Mouse (Mus musculus) liver, embryonic 15.5 days (tissue): ENCODE measurements around the gene Hoxd13. TPM values are rescaled to one million over a fixed set of nuclear protein-coding genes. Genes with fewer than 3 reads are reported as not detected.

ENCODE experiments used
- ATAC-seq: fragments of 200-750 bp; cut with Nextera tagmentation; 2 replicates; pipeline ENCODE4 v1.8.0; 2017; ENCODE audit warnings: moderate number of reproducible peaks, mild to moderate bottlenecking, moderate library complexity; ENCODE audit not compliant: insufficient read depth
- H3K27ac ChIP-seq: fragments of 300-500 bp; sonication (generic); replicated peaks from 2 replicates; pipeline ENCODE4 v1.5.1; 2015; ENCODE audit warnings: mild to moderate bottlenecking, inconsistent platforms
- H3K27me3 ChIP-seq: fragments of 300-500 bp; sonication (generic); 2 replicates; pipeline ENCODE4 v1.6.1; 2015; ENCODE audit warnings: mild to moderate bottlenecking, inconsistent platforms
- H3K36me3 ChIP-seq: fragments of 300-500 bp; sonication (generic); replicated peaks from 2 replicates; pipeline ENCODE4 v1.6.1; 2015; ENCODE audit warnings: moderate library complexity, mild to moderate bottlenecking, inconsistent platforms
- H3K4me1 ChIP-seq: fragments of 300-500 bp; sonication (generic); replicated peaks from 2 replicates; pipeline ENCODE4 v1.6.1; 2015; ENCODE audit warnings: inconsistent platforms
- H3K4me2 ChIP-seq: fragments of 300-500 bp; sonication (generic); 2 replicates; pipeline ENCODE4 v1.6.1; 2015; ENCODE audit warnings: moderate library complexity, mild to moderate bottlenecking, inconsistent platforms
- H3K4me3 ChIP-seq: fragments of 300-500 bp; sonication (generic); replicated peaks from 2 replicates; pipeline ENCODE4 v1.5.1; 2015; ENCODE audit warnings: mild to moderate bottlenecking, inconsistent platforms
- H3K9ac ChIP-seq: fragments of 300-500 bp; sonication (generic); 2 replicates; pipeline ENCODE4 v1.6.1; 2015; ENCODE audit warnings: moderate library complexity, mild to moderate bottlenecking, inconsistent platforms
- H3K9me3 ChIP-seq: fragments of 300-500 bp; sonication (generic); replicated peaks from 2 replicates; pipeline ENCODE4 v1.6.1; 2016; ENCODE audit warnings: inconsistent platforms
- WGBS: fragments of 180-500 bp; shearing (Covaris S2); methylation state at CpG from one replicate; pipeline ENCODE4 v1.1.7; 2015; ENCODE audit warnings: mixed read lengths; ENCODE audit not compliant: insufficient replicate concordance; 5-methylcytosine and 5-hydroxymethylcytosine counted together
- polyA plus RNA-seq: library from polyadenylated mRNA; unstranded; fragments of >200 nt; fragmentation: Nextera tagmentation; extraction: Ambion mirVana; gene quantifications from 2 replicates; pipeline ENCODE4 v1.2.1, GENCODE M21; 2015

Hoxd13 gene
- polyA plus RNA-seq, 1 experiment from 2014 or later, result not detected

GRCm38 (mm10) chr2:74691022-74691951, 23.2 kb downstream of the Hoxd13 start, which contains the start of gene Hoxd10:
Hoxd10 (plus strand) TSS chr2:74691924.
- no peak within 1 kb of the TSS for H3K4me2 ChIP-seq
- no peaks in the 10 kb centered on the region for H3K36me3 ChIP-seq
- no peak within 1 kb of the TSS for H3K27ac ChIP-seq
- H3K27me3 ChIP-seq, result peaks cover 100% of the 10 kb centered on the region
- H3K9ac ChIP-seq, result no peak within 1 kb of the TSS
- no peak within 1 kb of the TSS for H3K4me3 ChIP-seq
- ATAC-seq, result no peak
- H3K9me3 ChIP-seq, result no peaks in the 10 kb centered on the region
- H3K4me1 ChIP-seq, result no peaks in the 10 kb centered on the region
- 2% methylated on average over 56 of the region's 56 CpGs for WGBS

GRCm38 (mm10) chr2:74691995-74692807, 24.1 kb downstream of the Hoxd13 start:
- Histone ChIP-seq H3K36me3 (no peaks in the 10 kb centered on the region), H3K27me3 (peaks cover 100% of the 10 kb centered on the region), H3K4me2 (no peak overlapping the region), H3K9me3 (no peaks in the 10 kb centered on the region), H3K9ac (no peak overlapping the region), H3K27ac (no peak overlapping the region), H3K4me1 (no peaks in the 10 kb centered on the region), H3K4me3 (no peak overlapping the region)
- WGBS, result 2% methylated on average over 35 of the region's 35 CpGs
- no peak for ATAC-seq

- WGBS, result 2% methylated on average over 20 of the region's 20 CpGs
- H3K4me3 ChIP-seq, result no peak overlapping the region
- H3K4me1 ChIP-seq, result peaks cover 5% of the 10 kb centered on the region
- H3K27ac ChIP-seq, result no peak overlapping the region
- no peak overlapping the region for H3K4me2 ChIP-seq
- H3K9ac ChIP-seq, result no peak overlapping the region
- peaks cover 100% of the 10 kb centered on the region for H3K27me3 ChIP-seq
- no peak for ATAC-seq
- H3K9me3 ChIP-seq, result no peaks in the 10 kb centered on the region
- H3K36me3 ChIP-seq, result no peaks in the 10 kb centered on the region
Measured at GRCm38 (mm10) chr2:74692808-74693431, 24.8 kb downstream of the Hoxd13 start.

DNA sequence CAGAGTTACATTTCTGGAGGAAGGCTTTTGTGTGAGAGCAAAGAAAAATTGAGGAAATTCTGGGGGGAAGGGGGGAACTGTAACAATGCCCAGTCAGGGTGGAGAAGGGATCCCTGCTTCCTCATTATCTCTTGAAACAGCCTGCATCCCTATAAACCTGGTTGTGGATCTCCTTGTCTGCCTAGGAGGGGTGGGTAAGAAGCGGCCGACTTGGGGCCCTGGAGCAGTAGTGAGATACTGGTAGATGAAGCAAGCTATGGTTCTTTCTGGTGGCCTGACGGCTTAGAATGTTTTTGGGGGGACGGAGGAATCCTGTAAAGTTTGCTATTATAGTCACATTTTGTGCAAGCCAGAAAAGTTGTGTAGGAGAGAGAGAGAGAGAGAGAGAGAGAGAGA, 25.3 kb downstream of the Hoxd13 start:
- Histone ChIP-seq H3K9me3 (no peaks in the 10 kb centered on the region), H3K4me2 (no peak overlapping the region), H3K36me3 (no peaks in the 10 kb centered on the region), H3K27me3 (peaks cover 100% of the 10 kb centered on the region), H3K27ac (no peak overlapping the region), H3K9ac (no peak overlapping the region), H3K4me1 (peaks cover 6% of the 10 kb centered on the region), H3K4me3 (no peak overlapping the region)
- 17% methylated on average over 4 of the region's 4 CpGs for WGBS
- ATAC-seq, result no peak

- Histone ChIP-seq H3K4me1 (peaks cover 6% of the 10 kb centered on the region), H3K9me3 (no peaks in the 10 kb centered on the region), H3K36me3 (no peaks in the 10 kb centered on the region), H3K4me3 (no peak overlapping the region), H3K27me3 (peaks cover 100% of the 10 kb centered on the region), H3K4me2 (no peak overlapping the region), H3K9ac (no peak overlapping the region), H3K27ac (no peak overlapping the region)
- WGBS, result 3% methylated on average over 16 of the region's 16 CpGs
- no peak for ATAC-seq
Measured at GRCm38 (mm10) chr2:74694066-74694465, 26.0 kb downstream of the Hoxd13 start.

DNA sequence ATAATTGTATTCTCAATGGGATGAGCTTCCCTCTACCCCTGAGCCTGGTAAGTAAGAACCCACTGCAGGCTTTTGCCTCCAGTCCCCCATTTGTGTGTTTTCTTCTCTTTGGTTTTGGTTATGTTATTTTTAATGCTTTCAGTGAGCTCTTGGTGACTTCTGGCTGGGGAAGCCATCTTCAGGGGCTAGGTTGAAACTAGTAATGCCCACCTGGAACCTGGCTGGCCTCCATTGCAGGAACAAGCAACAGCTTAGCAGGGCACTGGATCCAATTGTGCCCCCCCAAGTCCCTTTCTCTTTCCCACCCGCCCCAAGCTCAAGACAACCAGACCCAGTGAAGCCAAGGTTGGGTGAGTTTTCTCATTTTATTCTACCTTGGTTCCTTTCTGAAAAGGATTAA, 27.3 kb downstream of the Hoxd13 start:
- Histone ChIP-seq H3K27ac (no peak overlapping the region), H3K9ac (no peak overlapping the region), H3K36me3 (no peaks in the 10 kb centered on the region), H3K27me3 (peaks cover 100% of the 10 kb centered on the region), H3K4me1 (peaks cover 6% of the 10 kb centered on the region), H3K9me3 (no peaks in the 10 kb centered on the region), H3K4me2 (no peak overlapping the region), H3K4me3 (no peak overlapping the region)
- ATAC-seq, result no peak
- WGBS, result 5% methylated on average over 1 of the region's 1 CpGs

DNA sequence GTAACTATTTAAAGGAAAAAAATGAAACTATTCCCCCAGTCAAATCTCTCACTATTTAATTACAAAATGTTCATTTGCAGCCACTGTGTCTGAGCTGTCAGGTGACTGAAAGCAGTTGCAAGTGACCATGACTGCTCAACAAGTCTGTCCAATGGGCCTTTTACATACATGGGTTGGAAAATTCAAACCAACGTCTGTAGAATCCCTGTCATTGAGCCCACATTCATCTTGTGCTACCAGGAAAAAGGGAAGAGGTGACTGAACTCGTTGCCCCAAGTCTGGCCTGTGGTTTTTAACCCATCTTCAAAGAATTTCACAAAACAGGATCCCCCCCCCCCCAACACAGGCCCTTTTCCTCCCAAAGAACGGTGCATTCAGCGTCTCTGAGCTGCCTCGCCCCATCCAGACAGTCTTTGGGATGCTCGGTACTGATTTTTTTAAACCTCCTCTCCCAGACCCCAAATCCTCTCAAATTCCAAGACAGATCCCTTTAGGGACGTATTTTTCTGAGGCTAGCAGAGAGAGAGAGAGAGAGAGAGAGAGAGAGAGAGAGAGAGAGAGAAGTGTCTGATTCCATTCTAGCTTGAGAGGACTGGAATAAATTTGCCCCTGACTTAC, 27.8 kb downstream of the Hoxd13 start:
- H3K9ac ChIP-seq, result no peak overlapping the region
- WGBS, result 5% methylated on average over 7 of the region's 7 CpGs

DNA sequence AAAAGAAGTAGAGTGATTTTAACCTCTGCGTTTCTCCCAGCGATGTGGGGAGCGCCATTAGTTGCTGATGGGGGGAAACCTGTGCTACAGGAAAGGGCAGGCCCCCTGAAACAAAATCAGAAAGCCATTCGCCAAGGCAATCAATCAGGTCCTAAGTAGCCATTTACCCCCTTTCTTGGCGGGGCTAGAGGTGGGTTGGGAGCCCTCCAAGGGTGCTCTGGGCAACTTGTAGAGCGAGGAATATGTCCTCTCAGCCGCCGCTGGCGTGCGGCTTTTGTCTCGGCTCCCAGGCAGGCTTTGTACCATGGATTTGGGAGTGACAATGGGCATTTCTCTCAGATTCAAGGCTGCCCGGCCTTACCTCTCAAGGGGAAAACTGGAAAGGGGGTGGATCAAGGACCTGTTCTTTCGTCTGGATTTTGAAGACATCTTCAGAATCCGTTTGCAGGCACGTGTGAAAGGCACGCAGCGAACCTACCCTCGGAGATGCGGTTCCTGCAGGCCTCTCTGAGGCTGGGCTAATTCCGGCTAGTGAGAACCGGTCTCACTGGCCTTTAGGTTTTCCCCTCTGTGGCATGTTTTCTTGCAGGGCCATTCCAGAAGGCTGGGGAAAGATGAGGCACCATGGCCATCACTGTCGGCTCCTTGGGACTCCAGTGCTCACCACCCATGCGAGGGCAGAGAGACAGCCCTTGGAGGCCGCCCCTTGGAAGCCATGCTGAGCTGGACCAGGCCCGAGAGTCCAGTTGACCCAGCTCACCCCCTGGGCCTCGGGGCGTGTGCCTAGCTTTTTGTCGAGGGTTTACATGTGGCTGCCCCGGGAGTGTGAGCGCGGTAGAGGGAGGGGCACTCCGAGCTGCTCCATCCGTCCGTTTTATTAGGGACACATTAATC, 28.6 kb downstream of the Hoxd13 start:
- no peaks in the 10 kb centered on the region for H3K9me3 ChIP-seq
- peaks cover 6% of the 10 kb centered on the region for H3K4me1 ChIP-seq
- no peak overlapping the region for H3K4me3 ChIP-seq
- H3K27me3 ChIP-seq, result peaks cover 100% of the 10 kb centered on the region
- no peak overlapping the region for H3K4me2 ChIP-seq
- WGBS, result 4% methylated on average over 34 of the region's 34 CpGs
- no peak overlapping the region for H3K9ac ChIP-seq
- no peak for ATAC-seq
- H3K27ac ChIP-seq, result no peak overlapping the region
- no peaks in the 10 kb centered on the region for H3K36me3 ChIP-seq

More for the DNA sequence above, 27.8 kb downstream of the Hoxd13 start:
- H3K27ac ChIP-seq, result no peak overlapping the region
- H3K36me3 ChIP-seq, result no peaks in the 10 kb centered on the region
- peaks cover 6% of the 10 kb centered on the region for H3K4me1 ChIP-seq
- H3K9me3 ChIP-seq, result no peaks in the 10 kb centered on the region
- H3K27me3 ChIP-seq, result peaks cover 100% of the 10 kb centered on the region
- no peak overlapping the region for H3K4me2 ChIP-seq
- no peak for ATAC-seq
- H3K4me3 ChIP-seq, result no peak overlapping the region

GRCm38 (mm10) chr2:74697567-74698121, 29.5 kb downstream of the Hoxd13 start, which contains the start of gene Hoxd9:
Hoxd9 (plus strand) TSS chr2:74697727.
- H3K9ac ChIP-seq, result no peak within 1 kb of the TSS
- WGBS, result under 1% methylated on average over 43 of the region's 43 CpGs
- peaks cover 6% of the 10 kb centered on the region for H3K4me1 ChIP-seq
- no peaks in the 10 kb centered on the region for H3K36me3 ChIP-seq
- H3K27ac ChIP-seq, result no peak within 1 kb of the TSS
- peak within 1 kb of the TSS; percentile 30 for H3K4me3 ChIP-seq
- H3K4me2 ChIP-seq, result peak within 1 kb of the TSS; percentile 55
- ATAC-seq, result no peak
- H3K27me3 ChIP-seq, result peaks cover 100% of the 10 kb centered on the region
- H3K9me3 ChIP-seq, result no peaks in the 10 kb centered on the region
